ENCODE assay signal across 32 mouse cellular contexts in genomic region chrX:94091001-94091400, GRCm38 (mm10).
"Had no signal": no experiment of that assay in that cellular context is flagged by ENCODE, and none has a peak within 500 bp of the region (broad histone marks: within the 10 kb centered on the region; RNA-seq: fewer than 3 reads in every experiment).

No protein-coding gene starts in this region.

- H3K9me3 ChIP-seq: limb, embryonic 10.5 days; limb, embryonic 12.5 days; limb, embryonic 13.5 days; limb, embryonic 15.5 days; liver, embryonic 12.5 days; liver, embryonic 13.5 days; liver, embryonic 15.5 days; lung, embryonic 15.5 days; megakaryocyte, embryonic 14.5 days; midbrain, embryonic 10.5 days; midbrain, embryonic 12.5 days; midbrain, embryonic 13.5 days; midbrain, embryonic 15.5 days; neural tube, embryonic 12.5 days; neural tube, embryonic 13.5 days had no signal

- H3K9ac ChIP-seq: limb, embryonic 12.5 days; limb, embryonic 13.5 days; limb, embryonic 15.5 days; liver, embryonic 12.5 days; liver, embryonic 13.5 days; liver, embryonic 14.5 days; liver, embryonic 15.5 days; liver, postnatal 0 days; lung, embryonic 14.5 days; lung, embryonic 15.5 days; midbrain, embryonic 12.5 days; midbrain, embryonic 13.5 days; midbrain, embryonic 15.5 days; neural tube, embryonic 12.5 days; neural tube, embryonic 13.5 days had no signal

- ATAC-seq: liver, embryonic 12.5 days; liver, postnatal 0 days; lung, postnatal 0 days; midbrain, embryonic 13.5 days; midbrain, embryonic 15.5 days; midbrain, embryonic 16.5 days had no signal

- H3K27ac ChIP-seq: limb, embryonic 10.5 days; limb, embryonic 12.5 days; limb, embryonic 13.5 days; limb, embryonic 15.5 days; liver, embryonic 12.5 days; liver, embryonic 13.5 days; liver, embryonic 14.5 days; liver, embryonic 15.5 days; lung, embryonic 15.5 days; macrophage; midbrain, embryonic 10.5 days; midbrain, embryonic 12.5 days; midbrain, embryonic 13.5 days; midbrain, embryonic 15.5 days; neural tube, embryonic 12.5 days; neural tube, embryonic 13.5 days had no signal

- H3K4me2 ChIP-seq: limb, embryonic 12.5 days; limb, embryonic 13.5 days; limb, embryonic 15.5 days; liver, embryonic 12.5 days; liver, embryonic 13.5 days; liver, embryonic 15.5 days; lung, embryonic 14.5 days; lung, embryonic 15.5 days; midbrain, embryonic 11.5 days; midbrain, embryonic 12.5 days; midbrain, embryonic 13.5 days; midbrain, embryonic 15.5 days; neural tube, embryonic 12.5 days; neural tube, embryonic 13.5 days had no signal

- H3K4me3 ChIP-seq: limb, embryonic 10.5 days; limb, embryonic 12.5 days; limb, embryonic 13.5 days; limb, embryonic 15.5 days; liver, embryonic 12.5 days; liver, embryonic 13.5 days; liver, embryonic 15.5 days; lung, embryonic 15.5 days; megakaryocyte, embryonic 14.5 days; midbrain, embryonic 10.5 days; midbrain, embryonic 12.5 days; midbrain, embryonic 13.5 days; midbrain, embryonic 15.5 days; myocyte; neural tube, embryonic 12.5 days; neural tube, embryonic 13.5 days had no signal

- H3K27me3 ChIP-seq: liver, embryonic 13.5 days; neural tube, embryonic 12.5 days had no signal

- DNase-seq: left cerebral cortex, postnatal 4 days; liver; liver, embryonic 13.5 days; liver, postnatal 0 days; lung, adult 18-20 months; lung, adult 2 months; lung, embryonic 14.5 days; lung, postnatal 10 days; lung, postnatal 14 days; lung, postnatal 36 days; lung, postnatal 4 days; midbrain, embryonic 14.5 days had no signal

- H3K4me1 ChIP-seq: limb, embryonic 10.5 days; limb, embryonic 12.5 days; limb, embryonic 13.5 days; limb, embryonic 15.5 days; liver, embryonic 12.5 days; liver, embryonic 13.5 days; liver, embryonic 15.5 days; lung, embryonic 15.5 days; megakaryocyte, embryonic 14.5 days; midbrain, embryonic 10.5 days; midbrain, embryonic 12.5 days; midbrain, embryonic 13.5 days; midbrain, embryonic 15.5 days; neural tube, embryonic 12.5 days; neural tube, embryonic 13.5 days had no signal

- H3K36me3 ChIP-seq: limb, embryonic 15.5 days; lung, embryonic 15.5 days; midbrain, embryonic 12.5 days; midbrain, embryonic 15.5 days; neural tube, embryonic 12.5 days had no signal
